Mouse (Mus musculus) left cerebral cortex, adult 8-10 months (tissue): ENCODE measurements around the gene Mmp15. TPM values are rescaled to one million over a fixed set of nuclear protein-coding genes. Genes with fewer than 3 reads are reported as not detected.

Source experiments
- DNase-seq, 2 experiments: peaks; one replicate each; pipeline ENCODE4 v3.0.0; 2022; ENCODE audit warnings: low spot score in 2 of 2
- total RNA-seq, 4 experiments: library from RNA; stranded (reverse); gene quantifications; 2 replicates each; pipeline ENCODE4 v1.2.4; 2022

Mmp15 gene
- total RNA-seq, 4 experiments from 2014 or later: 16.0 to 17.9 (median 16.8) TPM

GRCm38 (mm10) chr8:95341721-95342120 is 10.3 kb upstream of the Mmp15 start:
- DNase-seq: no peak

- no peak for DNase-seq
These were observed 7.4 kb upstream of the Mmp15 start for GRCm38 (mm10) chr8:95344668-95345067.

GRCm38 (mm10) chr8:95346643-95347545 is 5.2 kb upstream of the Mmp15 start:
- peak in 1 of 2 experiments; percentile 59 for DNase-seq

- no peak for DNase-seq
These were observed 3.7 kb upstream of the Mmp15 start for GRCm38 (mm10) chr8:95348356-95348755.

GRCm38 (mm10) chr8:95348811-95349630 is 3.0 kb upstream of the Mmp15 start:
- DNase-seq: peak in 1 of 2 experiments; percentile 83

GRCm38 (mm10) chr8:95351461-95351860 is 607 bp upstream of the Mmp15 start:
- no peak for DNase-seq

- DNase-seq: no peak
These were observed 1.1 kb downstream of the Mmp15 start for GRCm38 (mm10) chr8:95352871-95353866.

- DNase-seq: no peak
These were observed 2.5 kb downstream of the Mmp15 start for GRCm38 (mm10) chr8:95354606-95355005.

- no peak for DNase-seq
These were observed 6.7 kb downstream of the Mmp15 start for GRCm38 (mm10) chr8:95358550-95359411.

- no peak for DNase-seq
These were observed 8.3 kb downstream of the Mmp15 start for GRCm38 (mm10) chr8:95360181-95361015.

GRCm38 (mm10) chr8:95361016-95361341 is 8.9 kb downstream of the Mmp15 start:
- no peak for DNase-seq

- DNase-seq: no peak
These were observed 10.2 kb downstream of the Mmp15 start for GRCm38 (mm10) chr8:95362272-95362671.

- DNase-seq: no peak
These were observed 11.8 kb downstream of the Mmp15 start for GRCm38 (mm10) chr8:95363849-95364248.

GRCm38 (mm10) chr8:95369581-95370326 is 17.7 kb downstream of the Mmp15 start:
- no peak for DNase-seq

GRCm38 (mm10) chr8:95373389-95374002 is 21.4 kb downstream of the Mmp15 start:
- no peak for DNase-seq

- no peak for DNase-seq
These were observed 22.4 kb downstream of the Mmp15 start for GRCm38 (mm10) chr8:95374429-95374828.

GRCm38 (mm10) chr8:95375374-95375930 is 23.4 kb downstream of the Mmp15 start:
- DNase-seq: no peak
